Mouse (Mus musculus) heart, embryonic 11.5 days (tissue): Measurements from ENCODE around the gene Hnrnph3. TPM values are rescaled to one million over a fixed set of nuclear protein-coding genes. Genes with fewer than 3 reads are reported as not detected.

Source experiments
- ATAC-seq: fragments of 200-750 bp; cut with Nextera tagmentation; replicated peaks from 2 replicates; pipeline ENCODE4 v1.8.0; 2017; ENCODE audit warnings: moderate library complexity; ENCODE audit not compliant: insufficient number of reproducible peaks, low FRiP score, low TSS enrichment
- H3K27ac ChIP-seq: fragments of 300-500 bp; sonication (generic); 2 replicates; pipeline ENCODE4 v1.5.1; 2014; ENCODE audit warnings: mild to moderate bottlenecking, low read depth, low read length
- H3K27me3 ChIP-seq: fragments of 300-500 bp; sonication (generic); 2 replicates; pipeline ENCODE4 v1.6.1; 2014; ENCODE audit warnings: mild to moderate bottlenecking, low read length, mixed read lengths; ENCODE audit not compliant: control insufficient read depth, insufficient read depth
- H3K36me3 ChIP-seq: fragments of 300-500 bp; sonication (generic); 2 replicates; pipeline ENCODE4 v1.6.1; 2014; ENCODE audit warnings: mild to moderate bottlenecking, low read length, moderate library complexity, mixed read lengths; ENCODE audit not compliant: control insufficient read depth, insufficient read depth
- H3K4me1 ChIP-seq: fragments of 300-500 bp; sonication (generic); 2 replicates; pipeline ENCODE4 v1.6.1; 2014; ENCODE audit warnings: low read length; ENCODE audit not compliant: control insufficient read depth, insufficient read depth
- H3K4me2 ChIP-seq: fragments of 300-500 bp; sonication (generic); 2 replicates; pipeline ENCODE4 v1.6.1; 2014; ENCODE audit warnings: mild to moderate bottlenecking, moderate library complexity
- H3K4me3 ChIP-seq: fragments of 300-500 bp; sonication (generic); 2 replicates; pipeline ENCODE4 v1.5.1; 2014; ENCODE audit warnings: low read depth, low read length
- H3K9ac ChIP-seq: fragments of 300-500 bp; sonication (generic); 2 replicates; pipeline ENCODE4 v1.6.1; 2014; ENCODE audit warnings: mild to moderate bottlenecking, low read depth, low read length, moderate library complexity
- H3K9me3 ChIP-seq: fragments of 300-500 bp; sonication (generic); replicated peaks from 2 replicates; pipeline ENCODE4 v1.6.1; 2016; ENCODE audit warnings: low read length; ENCODE audit not compliant: control insufficient read depth
- WGBS: fragments of 180-500 bp; shearing (Covaris S2); extraction: QIAGEN DNeasy Blood & Tissue Kit; methylation state at CpG from one replicate; pipeline ENCODE4 v1.1.7; 2014; ENCODE audit not compliant: insufficient replicate concordance; 5-methylcytosine and 5-hydroxymethylcytosine counted together
- polyA plus RNA-seq: library from polyadenylated mRNA; unstranded; fragments of >200 nt; fragmentation: Nextera tagmentation; extraction: Ambion mirVana; gene quantifications from 2 replicates; pipeline ENCODE4 v1.2.1, GENCODE M21; 2014

Gene Hnrnph3
- polyA plus RNA-seq, 1 experiment from 2014 or later: 50.5 TPM

- Histone ChIP-seq H3K4me2 (no peak overlapping the region), H3K36me3 (no peaks in the 10 kb centered on the region), H3K4me1 (no peaks in the 10 kb centered on the region), H3K9ac (no peak overlapping the region), H3K27ac (no peak overlapping the region), H3K27me3 (no peaks in the 10 kb centered on the region), H3K4me3 (no peak overlapping the region), H3K9me3 (no peaks in the 10 kb centered on the region)
- no peak for ATAC-seq
- WGBS: 66% methylated on average over 3 of the region's 3 CpGs
Observed at GRCm38 (mm10) chr10:63043154-63043553, 19.1 kb upstream of the Hnrnph3 start.

- no peak overlapping the region for H3K4me2 ChIP-seq
- no peak overlapping the region for H3K27ac ChIP-seq
- H3K27me3 ChIP-seq: no peaks in the 10 kb centered on the region
- WGBS: 56% methylated on average over 5 of the region's 5 CpGs
- H3K36me3 ChIP-seq: no peaks in the 10 kb centered on the region
- H3K4me1 ChIP-seq: no peaks in the 10 kb centered on the region
- no peak overlapping the region for H3K9ac ChIP-seq
- ATAC-seq: no peak
- H3K9me3 ChIP-seq: no peaks in the 10 kb centered on the region
- no peak overlapping the region for H3K4me3 ChIP-seq
Observed at GRCm38 (mm10) chr10:63039867-63040628, 16.0 kb upstream of the Hnrnph3 start.

GRCm38 (mm10) chr10:63038571-63039320 is 14.7 kb upstream of the Hnrnph3 start:
- Histone ChIP-seq H3K4me3 (no peak overlapping the region), H3K27ac (no peak overlapping the region), H3K9me3 (no peaks in the 10 kb centered on the region), H3K9ac (no peak overlapping the region), H3K27me3 (no peaks in the 10 kb centered on the region), H3K36me3 (no peaks in the 10 kb centered on the region), H3K4me2 (no peak overlapping the region), H3K4me1 (no peaks in the 10 kb centered on the region)
- 74% methylated on average over 14 of the region's 14 CpGs for WGBS
- ATAC-seq: no peak

GRCm38 (mm10) chr10:63032956-63033355 is 8.9 kb upstream of the Hnrnph3 start:
- Histone ChIP-seq H3K27ac (no peak overlapping the region), H3K27me3 (no peaks in the 10 kb centered on the region), H3K9me3 (no peaks in the 10 kb centered on the region), H3K36me3 (no peaks in the 10 kb centered on the region), H3K4me1 (no peaks in the 10 kb centered on the region), H3K9ac (no peak overlapping the region), H3K4me3 (no peak overlapping the region), H3K4me2 (no peak overlapping the region)
- ATAC-seq: no peak
- WGBS: 57% methylated on average over 3 of the region's 3 CpGs

- Histone ChIP-seq H3K4me1 (no peaks in the 10 kb centered on the region), H3K27ac (no peak overlapping the region), H3K9ac (no peak overlapping the region), H3K27me3 (no peaks in the 10 kb centered on the region), H3K4me2 (no peak overlapping the region), H3K36me3 (no peaks in the 10 kb centered on the region), H3K9me3 (no peaks in the 10 kb centered on the region), H3K4me3 (no peak overlapping the region)
- no peak for ATAC-seq
- WGBS: 78% methylated on average over 3 of the region's 3 CpGs
Observed at GRCm38 (mm10) chr10:63032267-63032666, 8.2 kb upstream of the Hnrnph3 start.

- no peak overlapping the region for H3K27ac ChIP-seq
- 75% methylated on average over 4 of the region's 4 CpGs for WGBS
- H3K9ac ChIP-seq: no peak overlapping the region
- H3K36me3 ChIP-seq: no peaks in the 10 kb centered on the region
- H3K9me3 ChIP-seq: no peaks in the 10 kb centered on the region
- H3K4me2 ChIP-seq: no peak overlapping the region
- no peaks in the 10 kb centered on the region for H3K4me1 ChIP-seq
- no peak for ATAC-seq
- H3K4me3 ChIP-seq: no peak overlapping the region
- H3K27me3 ChIP-seq: no peaks in the 10 kb centered on the region
Observed at GRCm38 (mm10) chr10:63028396-63028795, 4.4 kb upstream of the Hnrnph3 start.

- ATAC-seq: no peak
- H3K9ac ChIP-seq: no peak overlapping the region
- no peaks in the 10 kb centered on the region for H3K27me3 ChIP-seq
- H3K4me1 ChIP-seq: no peaks in the 10 kb centered on the region
- WGBS: 89% methylated on average over 10 of the region's 10 CpGs
- H3K27ac ChIP-seq: no peak overlapping the region
- H3K36me3 ChIP-seq: no peaks in the 10 kb centered on the region
- H3K4me3 ChIP-seq: no peak overlapping the region
- H3K4me2 ChIP-seq: no peak overlapping the region
- no peaks in the 10 kb centered on the region for H3K9me3 ChIP-seq
Observed at GRCm38 (mm10) chr10:63027376-63028161, 3.6 kb upstream of the Hnrnph3 start.

GRCm38 (mm10) chr10:63026795-63027160 is 2.8 kb upstream of the Hnrnph3 start:
- ATAC-seq: no peak
- Histone ChIP-seq H3K4me1 (peaks cover 3% of the 10 kb centered on the region; the same call in 1 of the 2 replicates), H3K9me3 (no peaks in the 10 kb centered on the region), H3K9ac (no peak overlapping the region), H3K4me2 (no peak overlapping the region), H3K36me3 (no peaks in the 10 kb centered on the region), H3K27ac (no peak overlapping the region), H3K4me3 (no peak overlapping the region), H3K27me3 (no peaks in the 10 kb centered on the region)
- WGBS: 87% methylated on average over 6 of the region's 6 CpGs
